Mouse (Mus musculus) thymus, adult 2 months (tissue): ENCODE measurements at regions not wholly inside any gene's neighbourhood (a gene's known extent, or its start where the extent isn't known, plus 50 kb on each side); places are given as distances from the start of the nearest gene placed in this dataset.

Experiments used
- CTCF ChIP-seq: fragments of 200-500 bp; IDR thresholded peaks from 2 replicates; pipeline ENCODE4 v1.5.1; 2012; ENCODE audit warnings: mild to moderate bottlenecking, control low read depth, low read length, moderate library complexity, borderline replicate concordance; ENCODE audit not compliant: control insufficient read depth, poor library complexity, insufficient read depth; ENCODE audit errors: extremely low read depth
- POLR2A ChIP-seq: fragments of 200-500 bp; IDR thresholded peaks from 2 replicates; pipeline ENCODE4 v1.6.1; 2012; ENCODE audit warnings: mild to moderate bottlenecking, low read length, control low read depth, moderate library complexity; ENCODE audit not compliant: control insufficient read depth, poor library complexity, insufficient read depth; ENCODE audit errors: extremely low read depth

- no peak for TF ChIP-seq CTCF
- TF ChIP-seq POLR2A = no peak
These were observed 110.9 kb downstream of the Bod1 start for GRCm38 (mm10) chr11:31560775-31561174.
